Mouse (Mus musculus) left cerebral cortex, adult 9 months (tissue): Measurements from ENCODE around the gene Erfe.

ENCODE experiments used
- DNase-seq, 2 experiments: peaks; one replicate each; pipeline ENCODE4 v3.0.0; 2022; ENCODE audit warnings: low spot score in 2 of 2

The Erfe gene

DNA sequence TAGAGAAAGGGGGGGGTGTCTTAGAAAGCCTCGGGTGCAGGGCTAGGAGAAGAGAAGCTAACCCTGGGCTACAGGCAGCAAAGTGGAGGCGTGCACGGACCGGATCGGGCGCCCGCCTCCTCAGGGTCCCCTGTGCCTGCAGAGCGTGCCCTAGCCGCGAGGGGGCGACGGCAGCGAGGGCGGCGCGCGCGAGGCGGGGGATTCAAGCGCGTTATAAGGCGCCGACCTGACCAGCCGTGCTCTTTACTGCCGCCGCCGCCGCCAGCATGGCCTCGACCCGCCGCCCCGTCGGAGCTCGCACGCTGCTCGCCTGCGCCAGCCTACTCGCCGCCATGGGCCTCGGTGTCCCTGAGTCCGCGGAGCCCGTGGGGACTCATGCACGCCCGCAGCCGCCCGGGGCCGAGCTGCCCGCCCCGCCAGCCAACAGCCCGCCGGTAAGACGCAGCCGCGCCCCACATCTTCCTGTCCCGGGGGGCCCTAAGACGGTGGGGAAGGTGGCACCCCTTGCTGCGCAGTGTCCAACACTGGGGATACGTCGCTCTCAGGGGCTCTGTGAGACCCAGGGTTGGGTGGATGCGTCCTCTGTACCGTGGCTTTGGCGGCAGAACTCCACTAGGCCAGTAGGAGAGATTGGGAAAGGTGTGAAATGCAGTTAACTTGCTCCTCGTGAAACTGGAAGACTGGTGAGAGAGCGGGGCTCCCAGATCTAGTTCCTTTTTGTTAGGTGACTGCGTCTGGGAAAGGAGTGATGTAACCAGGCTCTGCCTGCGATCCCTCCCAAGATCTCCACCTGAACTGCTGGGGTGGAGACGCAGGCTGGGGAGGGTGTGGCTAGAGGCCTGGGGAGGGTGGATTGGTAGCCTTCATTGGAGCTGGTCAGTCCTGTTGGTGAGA lies at the start of gene Erfe:
Gene Erfe, plus strand, starts transcription at position 216 of the 894 bp plus-strand sequence.
- no peak for DNase-seq

DNA sequence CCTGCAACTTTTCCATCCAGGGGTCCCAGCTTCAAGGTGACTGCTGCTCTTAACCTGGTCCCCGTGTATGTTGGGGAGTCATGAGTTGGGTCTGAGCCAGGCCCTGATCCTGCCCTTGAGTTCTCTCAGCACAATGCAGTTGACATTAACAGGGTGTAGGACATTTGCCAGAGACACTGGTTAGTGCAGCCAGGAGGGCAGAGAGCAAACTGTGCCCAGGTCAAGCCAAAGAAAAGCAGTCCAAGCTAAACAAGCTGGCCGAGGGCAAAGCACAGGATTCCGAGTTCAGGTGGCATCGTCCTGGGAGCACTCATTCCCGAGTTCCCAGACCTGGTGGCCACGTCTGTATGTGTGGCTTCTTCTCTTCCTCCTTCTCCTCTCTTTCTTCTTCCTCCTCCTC lies 48.6 kb upstream of the Erfe start:
- no peak for DNase-seq

DNA sequence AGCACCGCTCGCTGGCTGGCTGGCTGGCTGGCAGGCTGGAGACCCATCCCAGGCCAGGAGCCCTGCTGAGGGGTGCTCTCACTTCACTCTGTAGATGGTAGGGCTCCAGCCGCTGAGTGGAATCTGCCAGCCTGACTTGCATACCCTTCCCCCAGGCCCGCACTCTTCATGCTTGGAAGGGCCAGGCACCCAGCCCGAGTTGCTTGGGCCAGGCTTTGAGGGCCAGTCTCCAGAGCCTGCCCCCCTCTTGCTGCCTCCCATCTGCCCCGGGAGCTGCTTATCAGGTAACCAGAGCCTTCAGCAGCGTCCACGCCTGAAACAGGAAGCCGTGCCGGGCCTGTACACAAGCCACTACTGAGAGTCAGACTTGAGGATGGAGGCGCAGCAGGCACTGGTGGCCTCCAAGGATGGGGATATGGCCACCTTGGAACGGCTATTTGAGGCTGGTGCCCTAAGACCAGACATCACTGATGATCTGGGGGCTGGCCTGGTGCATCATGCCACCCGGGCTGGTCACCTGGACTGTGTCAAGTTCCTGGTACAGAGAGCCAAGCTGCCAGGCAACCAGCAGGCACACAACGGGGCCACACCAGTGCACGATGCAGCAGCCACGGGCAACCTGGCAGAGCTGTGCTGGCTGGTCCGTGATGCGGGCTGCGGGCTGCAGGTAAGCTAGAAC lies 44.3 kb upstream of the Erfe start, which contains the start of gene Espnl:
Gene Espnl, plus strand, starts transcription at position 316 of the 679 bp plus-strand sequence.
- no peak for DNase-seq

DNA sequence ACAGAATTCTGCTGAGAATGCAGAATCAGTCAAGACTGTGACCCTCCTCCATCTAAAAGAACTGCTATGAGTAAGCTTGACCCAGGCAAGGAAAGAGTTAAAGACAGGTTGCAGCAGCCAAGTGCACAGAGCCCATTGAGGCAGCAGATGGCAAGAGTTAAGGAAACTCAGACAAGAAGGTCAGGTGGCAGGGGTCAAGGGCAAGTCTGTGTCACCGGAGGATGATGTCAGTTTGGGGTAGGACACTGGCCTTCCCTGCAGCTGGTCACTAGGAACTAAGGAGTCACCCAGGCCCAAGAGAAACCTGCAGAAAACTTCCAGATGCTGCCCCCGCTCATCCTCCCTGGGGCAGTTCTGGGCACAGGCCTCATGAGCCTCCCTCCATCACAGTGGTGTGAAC lies 41.6 kb upstream of the Erfe start:
- no peak for DNase-seq

DNA sequence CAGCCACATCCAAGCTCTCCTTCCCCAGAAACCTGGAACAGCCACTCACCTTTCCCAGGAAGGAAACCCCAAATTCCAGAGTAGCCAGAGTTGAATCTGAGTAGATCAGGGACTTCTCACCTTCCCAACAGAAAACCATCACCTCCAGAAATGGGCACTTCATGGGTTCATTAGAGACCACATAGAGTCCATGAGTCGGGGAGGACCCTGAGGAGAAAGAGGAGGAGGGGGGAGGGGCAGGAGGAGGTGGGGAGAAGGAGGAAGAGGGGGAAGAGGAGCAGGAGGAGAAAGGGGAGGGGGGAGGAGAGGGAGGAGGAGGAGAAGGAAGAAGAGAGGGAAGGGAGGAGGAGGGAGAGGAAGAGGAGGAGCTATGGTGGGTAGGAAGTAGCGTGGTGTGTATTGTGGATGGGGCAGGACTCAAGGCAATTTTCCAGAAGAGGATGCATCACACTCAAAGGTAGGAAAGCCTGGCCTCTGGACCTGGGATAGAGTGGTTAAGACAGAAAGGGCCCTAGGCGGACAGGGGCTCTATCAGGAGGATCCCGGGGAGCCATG lies 40.7 kb upstream of the Erfe start:
- no peak for DNase-seq

DNA sequence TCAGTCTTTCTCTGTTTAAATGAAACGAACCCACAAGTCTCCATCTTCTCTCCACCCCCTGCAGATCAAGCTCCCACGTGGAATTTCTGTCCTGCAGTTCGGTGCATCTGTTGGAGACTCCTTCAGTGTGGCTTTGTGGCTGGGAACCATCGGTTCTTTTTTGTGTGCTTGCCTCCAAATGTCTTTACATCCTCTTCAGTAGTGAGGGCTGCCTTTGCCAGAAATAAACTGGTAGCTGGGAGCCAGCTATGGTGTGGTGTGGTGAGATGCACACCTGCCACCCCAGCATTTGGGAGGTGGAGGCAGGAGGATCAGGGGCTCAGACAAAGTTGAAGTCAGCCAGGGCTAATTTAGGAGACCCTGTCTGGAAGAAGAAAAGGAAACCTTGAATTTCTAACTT lies 34.1 kb upstream of the Erfe start:
- DNase-seq: peak; percentile 23 to 51

DNA sequence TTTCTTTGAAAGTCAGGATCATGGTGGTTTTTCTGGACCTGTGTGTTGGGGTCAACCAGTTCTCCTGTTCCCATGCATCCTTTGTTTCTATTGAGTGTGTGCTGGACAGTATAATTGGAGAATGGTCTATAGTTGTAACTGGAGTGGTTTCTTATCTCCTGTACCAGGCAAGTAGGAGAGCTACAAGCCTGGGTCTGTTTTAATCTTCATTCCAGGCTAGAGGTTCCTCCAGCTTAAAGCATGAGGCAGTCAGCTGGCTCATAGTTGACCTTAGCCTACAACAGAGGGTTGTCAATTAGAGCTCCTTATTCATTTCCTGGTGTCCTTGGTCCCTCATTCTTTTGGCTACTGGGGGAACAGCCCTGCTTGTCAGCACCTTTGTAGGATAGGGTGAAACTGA lies 32.6 kb upstream of the Erfe start:
- no peak for DNase-seq

DNA sequence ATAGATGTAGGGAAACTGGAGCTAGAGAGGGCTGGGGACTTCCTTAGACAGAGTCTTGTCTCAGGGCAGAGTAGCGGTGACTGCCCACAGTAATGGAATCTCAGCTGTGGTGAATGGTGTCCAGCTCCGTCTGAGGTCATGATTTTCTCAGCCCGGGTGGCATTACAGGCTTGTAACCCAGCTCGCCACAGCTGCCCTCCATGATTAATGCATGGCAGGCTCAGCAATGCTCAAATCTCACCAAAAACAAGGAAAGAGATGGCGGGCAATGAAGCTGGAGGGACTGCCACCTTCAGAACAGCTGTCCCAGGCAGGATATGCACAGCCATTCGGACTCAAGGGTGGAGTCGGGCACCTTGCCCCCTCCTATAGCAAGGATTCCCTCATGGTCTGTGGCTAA lies 28.9 kb upstream of the Erfe start:
- DNase-seq: no peak

DNA sequence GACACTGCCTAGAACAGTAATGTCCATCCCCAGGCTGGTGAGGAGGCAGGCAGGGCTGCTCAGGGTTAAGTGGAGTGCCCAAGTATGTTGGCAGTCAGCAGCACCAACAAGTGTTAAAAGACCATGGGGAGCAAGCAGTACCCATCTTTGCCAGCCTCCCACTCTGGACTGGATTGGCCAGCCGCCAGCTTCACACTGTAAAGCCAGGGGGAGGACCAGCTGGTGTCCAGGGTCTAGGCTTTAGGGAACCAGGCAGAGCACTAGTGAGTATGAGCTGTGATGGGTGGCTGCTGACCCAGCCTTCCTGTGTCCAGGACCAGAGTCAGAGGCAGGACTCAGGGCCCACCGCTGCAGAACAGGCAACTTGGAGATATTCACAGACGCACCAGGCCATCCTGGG lies 22.2 kb upstream of the Erfe start:
- no peak for DNase-seq

DNA sequence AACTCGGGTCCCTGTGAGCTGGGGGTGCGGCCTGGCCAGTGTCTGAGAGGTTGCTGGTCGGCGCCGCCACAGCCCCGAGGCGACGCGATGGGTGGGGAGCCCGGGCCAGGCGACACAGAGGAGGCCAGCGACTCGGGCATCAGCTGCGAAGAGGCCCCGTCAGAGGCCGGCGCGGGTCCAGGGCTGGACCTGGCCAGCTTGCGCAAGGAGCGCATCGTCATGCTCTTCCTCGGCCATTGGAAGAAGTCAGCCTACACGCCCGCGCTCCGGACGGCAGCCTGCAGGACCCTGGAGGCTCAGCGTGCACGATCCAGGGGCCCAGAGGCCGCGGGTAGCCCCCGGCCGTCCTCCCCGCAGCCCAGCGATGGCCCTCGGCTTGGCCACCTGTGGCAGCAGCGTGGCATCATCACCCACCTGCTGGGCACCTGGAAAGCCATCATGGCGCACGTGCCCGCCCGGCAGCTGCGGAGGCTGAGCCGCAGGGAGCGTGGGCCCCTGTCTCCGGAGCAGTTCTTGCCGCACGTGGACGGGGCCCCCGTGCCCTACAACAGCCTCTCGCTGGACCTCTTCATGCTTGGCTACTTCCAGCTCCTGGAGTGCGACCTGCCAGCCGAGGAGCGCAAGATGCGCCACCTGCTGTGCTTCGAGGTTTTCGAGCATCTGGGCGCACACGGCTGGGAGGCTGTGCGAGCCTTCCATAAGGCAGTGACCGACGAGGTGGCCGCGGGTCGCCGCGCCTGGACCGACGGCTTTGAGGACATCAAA lies 21.1 kb upstream of the Erfe start:
- DNase-seq: no peak

DNA sequence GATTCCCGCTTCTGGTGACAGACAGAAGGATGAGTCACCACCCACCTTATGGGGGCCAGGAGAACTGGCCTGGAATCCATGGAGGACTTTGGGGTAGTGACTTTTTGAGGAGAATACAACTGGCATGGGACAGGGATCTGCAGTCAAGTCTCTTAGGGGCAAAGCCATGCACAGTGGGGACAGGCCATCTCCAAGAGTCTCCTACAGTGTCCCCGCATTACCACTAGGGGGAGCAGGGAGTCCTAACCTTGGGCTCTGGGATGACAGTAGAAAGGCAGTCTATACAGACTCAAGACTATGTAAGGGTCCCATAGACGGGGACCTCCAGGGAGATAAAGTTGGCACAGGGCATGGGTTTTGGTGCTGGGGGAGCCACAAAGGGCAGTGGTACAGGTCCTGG lies 19.3 kb upstream of the Erfe start:
- peak in 1 of 2 experiments; percentile 72 for DNase-seq

DNA sequence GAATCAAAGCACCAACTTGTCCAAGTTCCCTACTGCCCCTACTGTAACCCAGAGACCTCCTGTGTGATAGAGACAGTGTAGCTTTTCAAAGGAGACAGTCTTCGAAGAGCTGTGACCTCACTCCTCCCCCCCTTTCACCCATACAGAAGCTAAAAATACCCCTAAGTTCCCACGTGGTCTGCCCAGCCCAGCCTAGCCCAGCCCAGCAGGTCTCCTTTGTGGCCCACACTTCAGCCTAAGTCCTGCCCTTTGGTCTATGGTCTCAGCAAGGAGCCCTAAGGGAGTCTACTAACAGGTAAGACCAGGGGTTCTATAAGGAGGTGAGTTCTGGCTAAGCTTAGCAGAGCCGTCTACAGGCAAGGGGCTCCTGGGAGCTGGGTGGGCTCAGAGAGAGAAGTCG lies 15.4 kb upstream of the Erfe start, which contains the start of gene Klhl30:
Gene Klhl30, plus strand, starts transcription at position 176 of the 400 bp plus-strand sequence.
- no peak for DNase-seq

DNA sequence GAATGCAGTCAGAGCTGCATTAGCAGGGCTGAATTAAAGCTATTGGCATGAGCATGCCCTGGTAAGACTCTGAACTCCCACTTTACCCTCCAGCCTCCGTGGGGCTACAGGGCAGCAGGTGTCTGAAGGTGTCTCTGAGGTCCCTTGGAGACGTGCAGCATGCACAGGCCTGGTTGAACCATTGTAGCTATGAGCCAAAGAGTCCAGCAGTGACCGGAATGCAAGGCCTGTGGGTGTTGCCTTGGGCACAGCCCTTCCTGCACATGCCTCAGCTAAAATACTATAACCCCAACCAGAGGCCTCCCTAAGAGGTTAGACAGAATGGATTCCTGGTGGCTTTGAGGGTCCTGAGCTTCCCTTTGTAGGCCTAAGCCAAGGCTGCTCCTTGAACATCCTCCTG lies 15.0 kb upstream of the Erfe start:
- DNase-seq: no peak

DNA sequence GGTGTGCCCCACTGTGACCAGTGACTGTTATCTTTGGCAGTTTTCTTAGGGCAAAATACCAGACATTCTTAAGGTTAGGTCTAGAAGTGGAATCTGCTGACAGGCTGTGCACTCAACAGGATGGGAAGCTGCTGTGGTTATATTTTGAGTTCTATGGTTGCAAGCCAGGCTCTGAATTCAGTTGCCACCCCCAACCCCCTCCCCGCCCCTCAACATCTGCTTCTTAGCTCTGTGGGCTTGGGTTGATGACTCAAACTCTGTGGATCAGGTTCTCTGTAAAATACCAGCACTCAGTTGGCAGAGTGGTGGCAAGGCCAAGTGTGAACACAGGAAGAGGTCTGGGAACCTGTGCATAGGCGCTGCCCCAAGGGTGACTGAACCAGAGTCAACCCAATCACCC lies 14.0 kb upstream of the Erfe start:
- DNase-seq: no peak

DNA sequence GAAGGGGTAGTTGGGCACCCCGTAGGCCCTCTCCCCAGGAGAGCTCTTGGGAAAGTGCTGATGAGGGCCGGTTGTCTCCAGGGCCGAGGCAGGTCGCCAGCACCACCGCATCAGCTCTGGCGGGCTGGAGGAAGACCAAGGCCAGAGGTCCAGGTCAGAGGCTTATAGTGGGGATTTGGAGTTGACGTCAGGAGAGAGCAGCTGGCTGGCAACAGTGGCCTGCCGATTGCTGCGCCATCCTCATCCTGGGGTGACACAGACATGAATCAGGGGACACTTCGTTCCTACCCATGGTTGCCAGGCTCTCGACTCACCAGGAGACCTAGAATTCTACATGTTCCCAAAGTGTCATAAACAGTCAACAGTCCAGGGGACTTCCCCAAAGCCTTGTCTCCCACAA lies 10.1 kb upstream of the Erfe start:
- no peak for DNase-seq

DNA sequence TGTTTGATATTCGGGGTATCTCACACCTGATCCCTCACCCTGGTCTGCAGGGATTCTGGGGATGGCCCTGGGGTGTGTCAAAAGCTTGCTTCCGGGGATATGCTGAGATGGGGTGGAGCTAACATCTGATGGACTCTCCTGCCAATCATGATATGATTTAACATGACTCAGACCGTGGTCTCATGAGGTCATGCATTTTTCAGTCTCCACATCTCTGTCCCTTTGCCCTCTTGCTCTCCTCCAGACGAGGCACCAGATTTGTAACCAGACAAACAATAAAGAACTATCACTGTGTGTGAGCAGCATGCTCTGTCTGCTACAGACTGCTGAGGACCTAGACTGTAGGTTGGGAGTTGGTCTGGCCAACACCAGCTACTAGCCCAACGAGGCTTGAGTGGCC lies 4.1 kb upstream of the Erfe start:
- DNase-seq: no peak

DNA sequence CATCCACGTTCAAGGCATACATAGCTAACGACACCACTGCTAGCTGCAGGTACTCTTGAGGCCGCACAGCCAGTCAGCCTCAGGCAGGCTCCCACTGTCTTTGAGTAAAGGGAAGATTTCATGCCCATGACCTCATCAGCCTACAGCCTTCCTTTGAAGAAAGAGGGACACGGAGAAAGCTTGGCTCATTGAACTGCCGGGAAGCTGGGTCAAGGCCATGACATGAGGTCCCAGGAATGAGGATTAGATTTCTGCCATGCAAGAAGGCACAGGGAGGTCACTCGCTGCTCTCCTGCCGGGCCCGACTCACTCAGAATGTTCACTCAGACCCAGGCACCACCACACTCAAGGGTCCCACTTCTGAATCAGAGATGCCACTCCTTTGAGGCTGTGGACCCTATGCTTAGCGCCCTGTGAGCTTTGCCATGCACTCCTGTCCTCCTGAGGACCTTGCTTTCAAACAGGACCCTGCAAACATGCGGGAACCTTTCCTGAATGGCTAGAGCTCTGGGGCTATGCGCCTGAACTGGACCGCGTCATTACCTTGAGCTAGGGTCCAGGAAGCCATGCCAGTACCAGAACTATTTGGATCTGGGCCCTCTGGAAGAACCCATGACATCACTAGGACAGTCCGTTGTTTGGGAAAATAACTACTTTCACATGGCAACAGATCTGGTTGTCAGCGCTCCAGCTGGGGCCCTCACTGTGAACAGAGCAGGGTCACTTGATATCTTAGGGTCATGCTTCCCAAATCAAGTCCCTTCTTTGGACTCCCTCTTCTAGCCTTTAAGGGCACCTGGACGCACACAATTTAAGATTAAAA lies 1.2 kb upstream of the Erfe start:
- no peak for DNase-seq

DNA sequence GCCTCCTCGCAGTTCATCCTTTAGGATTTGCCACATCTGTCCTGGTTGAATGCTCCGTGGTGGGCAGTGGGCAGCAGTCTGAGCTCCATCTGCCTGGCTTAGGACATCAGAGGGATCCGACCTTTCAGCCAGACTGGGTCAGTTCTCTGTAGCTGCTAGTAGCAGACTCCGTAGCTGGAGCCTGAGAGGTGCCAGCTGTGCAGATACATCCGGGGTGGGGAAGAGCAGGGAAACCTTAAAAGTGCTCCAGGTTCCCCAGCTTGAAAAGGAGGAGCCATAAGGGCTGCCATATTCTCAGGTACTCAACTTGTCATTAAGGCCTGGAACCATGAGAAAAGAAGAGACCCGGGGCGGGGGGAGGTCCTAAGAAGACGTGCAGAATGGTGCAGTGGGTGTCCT lies 415 bp upstream of the Erfe start:
- no peak for DNase-seq

DNA sequence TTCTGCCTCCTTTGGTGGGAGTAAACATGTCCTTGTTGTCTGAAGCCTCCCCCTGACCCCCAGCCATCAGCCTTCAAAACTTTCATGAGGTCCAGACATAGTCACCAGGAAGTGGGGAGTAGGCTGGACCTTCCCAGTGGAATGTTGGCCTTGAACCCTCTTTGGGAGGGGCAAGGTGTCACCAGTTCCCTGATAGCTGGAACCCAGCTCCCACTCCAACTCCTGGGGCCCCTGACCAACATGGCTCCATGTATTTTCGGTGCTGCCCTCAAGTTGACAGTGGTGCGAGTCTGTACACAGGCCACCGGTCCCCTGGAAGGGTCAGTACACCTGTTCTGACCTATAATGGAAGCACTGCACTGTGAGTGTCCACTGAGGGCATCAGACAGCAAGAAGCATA lies 1.1 kb downstream of the Erfe start:
- no peak for DNase-seq

DNA sequence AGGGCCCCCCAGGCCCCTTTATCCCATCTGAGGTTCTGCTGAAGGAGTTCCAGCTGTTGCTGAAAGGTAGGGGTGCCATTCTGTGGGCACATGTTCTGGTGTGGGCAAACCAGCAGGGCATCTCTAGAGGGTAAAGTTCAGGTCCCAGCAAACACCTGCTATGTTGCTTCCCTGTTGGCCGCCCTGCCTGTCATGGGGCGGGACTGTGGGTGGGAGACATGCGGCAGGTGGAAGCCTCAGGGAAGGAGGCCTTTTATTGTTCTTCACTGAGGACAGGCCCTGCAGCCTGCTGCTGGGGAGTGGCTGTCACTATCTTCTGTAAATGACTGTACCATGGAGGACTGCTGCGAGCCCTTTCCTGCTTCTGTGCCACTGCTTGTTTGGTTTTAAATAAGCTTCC lies 3.2 kb downstream of the Erfe start:
- DNase-seq: no peak

DNA sequence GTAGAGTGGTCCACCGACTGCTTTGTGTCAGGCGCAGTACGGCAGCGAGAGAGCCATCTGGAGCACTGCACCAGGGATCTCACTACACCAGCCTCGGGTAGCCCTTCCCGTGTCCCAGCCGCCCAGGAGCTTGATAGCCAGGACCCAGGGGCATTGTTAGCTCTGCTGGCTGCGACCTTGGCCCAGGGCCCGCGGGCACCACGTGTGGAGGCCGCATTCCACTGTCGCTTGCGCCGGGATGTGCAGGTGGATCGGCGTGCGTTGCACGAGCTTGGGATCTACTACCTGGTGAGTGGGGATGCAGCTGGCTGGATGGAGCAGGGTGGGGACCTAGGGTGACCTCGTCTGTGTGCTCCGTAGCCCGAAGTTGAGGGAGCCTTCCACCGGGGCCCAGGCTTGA lies 3.8 kb downstream of the Erfe start:
- no peak for DNase-seq
